Mouse (Mus musculus): ENCODE measurements around the gene Anapc16. TPM values are rescaled to one million over a fixed set of nuclear protein-coding genes. Genes with fewer than 3 reads are reported as not detected.

Gene Anapc16
- polyA plus RNA-seq, 1 experiment from 2014 or later, result 122 TPM

DNA sequence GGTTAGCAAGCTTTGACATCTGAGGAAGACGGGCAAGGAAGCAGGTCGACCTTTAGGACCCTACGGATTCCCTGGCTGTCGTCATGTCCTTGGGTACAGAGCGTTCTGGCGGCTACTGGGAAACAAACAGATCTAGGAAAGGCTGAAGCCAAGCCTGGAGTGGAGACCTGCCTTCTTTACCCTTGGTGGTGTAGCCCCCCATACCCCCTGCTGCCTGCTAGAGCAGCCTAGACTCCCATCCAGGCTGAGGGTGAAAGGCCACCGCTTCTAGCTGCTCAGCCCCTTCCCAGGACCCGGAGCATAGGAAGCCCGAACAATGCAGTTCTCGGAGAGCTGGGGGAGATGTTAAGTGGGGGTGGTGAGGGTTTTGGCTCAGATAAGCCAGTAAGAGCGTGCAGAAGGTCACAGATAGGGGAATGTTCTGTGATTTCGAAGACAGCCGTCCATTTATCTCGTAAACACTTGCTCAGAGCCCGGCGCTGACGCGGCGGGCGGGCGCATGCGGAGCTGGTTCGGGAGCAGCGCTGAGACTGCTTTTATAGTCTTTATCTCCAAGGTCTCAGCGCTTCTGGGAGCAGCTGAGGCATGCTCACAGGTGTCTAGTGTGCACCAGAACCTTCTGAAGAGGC lies 33.0 kb downstream of the Anapc16 start:
- Histone ChIP-seq H3K9me3 (replicated peaks) (no peaks in the 10 kb centered on the region), H3K9ac (peak overlapping the region; percentile 81), H3K4me3 (peak overlapping the region; percentile 51), H3K27ac (peak overlapping the region; percentile 79), H3K36me3 (ENCODE audit: poor library complexity, severe bottlenecking) (no peaks in the 10 kb centered on the region), H3K4me1 (peaks cover 37% of the 10 kb centered on the region), H3K27me3 (no peaks in the 10 kb centered on the region), H3K4me2 (peak overlapping the region; percentile 67)
- under 1% methylated on average over 25 of the region's 25 CpGs for WGBS
- ATAC-seq, result peak; percentile 71

DNA sequence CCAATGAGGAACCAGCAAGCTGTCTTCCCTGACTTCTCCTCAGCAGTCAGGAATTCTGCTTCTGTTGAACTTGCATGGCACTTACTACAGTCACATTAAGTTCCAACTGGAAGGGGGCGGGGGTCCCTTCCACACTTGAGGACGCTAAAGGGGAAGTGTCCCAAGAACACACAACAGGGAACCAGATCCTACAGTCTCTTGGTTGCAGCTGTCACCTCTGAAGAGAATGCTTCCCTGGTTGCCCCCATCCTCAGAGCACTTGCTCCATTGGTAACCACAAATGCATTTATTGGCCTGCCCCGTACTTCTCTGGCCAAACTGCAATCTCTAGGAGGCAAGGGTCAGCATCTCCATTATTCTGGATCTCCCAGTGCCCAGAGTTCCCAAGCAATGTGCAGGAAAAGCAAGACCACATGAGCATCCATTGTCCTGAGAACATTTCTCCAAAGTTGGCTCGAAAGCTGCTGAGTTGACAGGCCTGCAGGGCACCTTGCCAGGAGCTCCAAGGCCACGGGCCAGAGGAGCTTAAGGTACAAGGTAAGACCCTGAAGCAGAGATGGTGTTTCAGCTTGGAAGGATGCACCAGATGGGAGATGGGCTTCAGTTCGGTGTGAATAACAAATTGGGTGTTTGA lies 35.5 kb downstream of the Anapc16 start:
- no peaks in the 10 kb centered on the region for H3K27me3 ChIP-seq
- no peak overlapping the region for H3K27ac ChIP-seq
- no peaks in the 10 kb centered on the region for H3K9me3 ChIP-seq (replicated peaks)
- WGBS, result 83% methylated on average over 6 of the region's 6 CpGs
- no peak overlapping the region for H3K4me3 ChIP-seq
- no peak for ATAC-seq
- no peaks in the 10 kb centered on the region for H3K36me3 ChIP-seq (ENCODE audit: poor library complexity, severe bottlenecking)
- no peak overlapping the region for H3K4me2 ChIP-seq
- no peak overlapping the region for H3K9ac ChIP-seq
- H3K4me1 ChIP-seq, result peaks cover 41% of the 10 kb centered on the region

DNA sequence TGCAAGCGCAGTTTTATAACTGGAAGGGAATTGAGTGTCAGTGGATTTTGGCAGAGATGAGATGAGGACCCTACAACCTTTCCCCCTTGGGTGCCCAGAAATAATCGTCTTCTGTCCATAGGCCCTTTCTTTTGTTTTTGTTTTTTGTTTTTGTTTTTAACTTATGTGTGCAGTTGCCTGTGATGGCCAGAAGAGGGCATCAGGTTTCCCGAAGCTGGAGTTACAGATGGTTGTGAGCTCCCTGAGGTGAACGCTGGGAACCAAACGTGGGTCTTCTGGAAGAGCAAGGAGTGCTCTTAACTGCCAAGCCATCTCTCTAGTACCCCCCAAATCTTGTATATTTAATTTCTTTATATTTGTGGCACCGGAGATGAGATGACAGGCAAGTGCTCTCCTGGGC lies 36.2 kb downstream of the Anapc16 start:
- WGBS, result 91% methylated on average over 6 of the region's 6 CpGs
- Histone ChIP-seq H3K4me1 (peaks cover 41% of the 10 kb centered on the region), H3K4me2 (no peak overlapping the region), H3K9ac (no peak overlapping the region), H3K27me3 (no peaks in the 10 kb centered on the region), H3K27ac (no peak overlapping the region), H3K36me3 (ENCODE audit: poor library complexity, severe bottlenecking) (no peaks in the 10 kb centered on the region), H3K9me3 (replicated peaks) (no peaks in the 10 kb centered on the region), H3K4me3 (no peak overlapping the region)
- ATAC-seq, result no peak

DNA sequence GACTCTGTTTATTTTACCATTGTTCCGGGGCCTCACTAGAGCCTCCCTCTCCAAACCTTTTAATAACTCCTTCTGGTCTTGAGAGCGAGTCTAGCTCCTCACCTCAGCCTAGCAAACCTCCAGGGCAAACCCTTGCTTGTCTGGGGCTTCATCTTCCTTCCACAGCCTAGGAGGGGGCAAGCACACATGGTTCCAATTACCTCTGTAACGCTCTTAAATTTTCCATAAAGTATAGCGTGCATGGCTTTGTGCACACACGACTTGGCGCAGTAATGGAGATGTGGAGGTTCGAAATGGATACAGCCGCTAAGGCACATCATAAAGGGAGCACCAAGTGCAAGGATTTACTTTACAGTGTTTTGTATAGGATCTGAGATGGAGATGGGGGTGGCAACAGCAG lies 37.1 kb downstream of the Anapc16 start:
- ATAC-seq, result no peak
- Histone ChIP-seq H3K4me3 (no peak overlapping the region), H3K9ac (no peak overlapping the region), H3K27ac (peak overlapping the region; percentile 70; the same call in 1 of the 2 replicates), H3K36me3 (ENCODE audit: poor library complexity, severe bottlenecking) (no peaks in the 10 kb centered on the region), H3K27me3 (no peaks in the 10 kb centered on the region), H3K4me1 (peaks cover 39% of the 10 kb centered on the region), H3K4me2 (no peak overlapping the region), H3K9me3 (replicated peaks) (no peaks in the 10 kb centered on the region)
- 73% methylated on average over 8 of the region's 8 CpGs for WGBS

DNA sequence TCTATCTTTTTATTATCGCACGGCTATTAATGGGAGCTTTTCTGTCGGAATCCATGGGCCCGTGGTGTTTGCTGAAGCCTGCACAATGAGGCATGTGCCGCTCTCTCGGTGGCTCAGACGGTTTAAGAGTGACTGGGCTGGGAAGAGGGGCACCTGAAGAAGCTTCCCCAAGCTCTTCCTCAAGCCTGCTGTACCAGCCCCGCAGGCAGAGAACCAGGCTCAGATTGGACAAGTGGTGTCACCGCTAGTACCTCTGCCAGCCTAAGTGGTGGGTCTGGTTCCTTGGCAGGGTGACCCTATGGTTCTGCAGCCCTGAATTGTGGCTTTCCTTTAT lies 37.6 kb downstream of the Anapc16 start:
- no peaks in the 10 kb centered on the region for H3K36me3 ChIP-seq (ENCODE audit: poor library complexity, severe bottlenecking)
- H3K27me3 ChIP-seq, result no peaks in the 10 kb centered on the region
- H3K9me3 ChIP-seq (replicated peaks), result no peaks in the 10 kb centered on the region
- H3K4me3 ChIP-seq, result no peak overlapping the region
- peaks cover 35% of the 10 kb centered on the region for H3K4me1 ChIP-seq
- 23% methylated on average over 9 of the region's 9 CpGs for WGBS
- peak overlapping the region; percentile 45 for H3K9ac ChIP-seq
- H3K4me2 ChIP-seq, result peak overlapping the region; percentile 54
- H3K27ac ChIP-seq, result peak overlapping the region; percentile 70
- 0 out of 2 replicates have a peak, but pooled peaks have one; percentile 3 for ATAC-seq

DNA sequence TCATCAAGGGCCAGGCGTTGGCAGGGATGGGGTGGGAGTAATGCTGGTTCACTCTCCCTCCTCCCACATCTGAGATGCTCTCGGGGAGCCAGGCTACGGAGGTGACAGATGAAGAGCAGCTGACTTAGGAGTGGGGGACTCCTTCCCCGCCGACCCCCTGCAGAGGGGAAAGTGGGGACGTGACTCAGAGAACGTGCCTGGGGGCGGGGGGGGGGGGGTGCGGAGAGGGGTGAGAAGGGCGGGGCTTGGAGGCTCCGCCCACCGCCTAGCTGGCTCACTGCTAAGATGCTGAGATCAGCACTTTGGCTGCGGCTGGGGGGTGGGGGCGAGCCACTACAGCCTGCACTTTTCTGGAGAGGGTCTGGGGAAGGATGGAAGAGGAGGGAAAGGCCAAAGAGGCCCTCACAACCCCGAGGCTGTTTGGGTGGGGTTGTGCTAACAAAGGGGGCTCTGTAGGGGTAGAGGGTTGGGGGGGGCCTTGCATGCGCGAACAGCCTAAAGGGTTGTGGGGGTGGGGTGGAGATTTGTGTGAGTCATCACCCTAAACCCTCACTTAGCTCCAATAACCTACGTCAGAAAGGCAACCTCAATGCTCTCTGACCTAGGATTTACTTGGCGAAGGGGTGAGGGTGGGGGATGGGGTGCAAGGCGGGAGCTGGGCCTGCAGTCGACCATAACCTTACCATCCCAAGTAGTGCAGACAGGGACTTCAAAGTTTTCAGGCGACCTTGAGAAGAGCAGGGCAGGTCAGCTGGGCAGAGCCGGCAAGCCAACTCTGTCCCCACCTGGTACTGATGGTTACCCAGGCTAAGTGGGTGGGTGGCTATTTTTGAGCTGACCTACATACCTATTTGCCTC lies 38.2 kb downstream of the Anapc16 start:
- ATAC-seq, result peak; percentile 79

DNA sequence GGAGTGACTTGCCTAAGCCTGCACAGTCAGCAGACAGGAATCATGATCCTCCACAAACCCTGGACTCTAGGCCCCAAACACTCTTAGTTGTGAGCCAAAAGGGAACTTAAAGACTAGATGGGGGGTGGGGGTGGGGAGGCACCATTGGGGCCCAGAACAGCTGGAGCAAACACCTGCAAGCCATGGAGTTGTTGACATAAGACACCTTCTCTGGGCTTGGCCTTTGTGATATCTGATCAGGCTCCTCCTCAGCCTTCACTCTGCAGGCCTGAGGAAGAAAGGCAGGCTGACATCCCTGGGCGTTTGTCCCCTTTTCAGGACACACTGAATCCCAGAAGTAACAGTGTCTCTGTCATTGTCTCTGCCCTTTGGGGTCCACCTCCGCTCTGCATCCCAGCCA lies 39.3 kb downstream of the Anapc16 start:
- Histone ChIP-seq H3K9me3 (replicated peaks) (no peaks in the 10 kb centered on the region), H3K4me1 (peaks cover 38% of the 10 kb centered on the region), H3K36me3 (ENCODE audit: poor library complexity, severe bottlenecking) (no peaks in the 10 kb centered on the region), H3K4me2 (no peak overlapping the region), H3K4me3 (no peak overlapping the region), H3K27me3 (no peaks in the 10 kb centered on the region), H3K9ac (no peak overlapping the region), H3K27ac (peak overlapping the region; percentile 70)
- 41% methylated on average over 2 of the region's 2 CpGs for WGBS
- ATAC-seq, result no peak

More for the DNA sequence above, 38.2 kb downstream of the Anapc16 start:
- H3K9me3 ChIP-seq (replicated peaks), result no peaks in the 10 kb centered on the region
- peak overlapping the region; percentile 54 for H3K4me2 ChIP-seq
- peak overlapping the region; percentile 45 for H3K9ac ChIP-seq
- peak overlapping the region; percentile 70 for H3K27ac ChIP-seq
- peaks cover 30% of the 10 kb centered on the region for H3K4me1 ChIP-seq
- H3K4me3 ChIP-seq, result peak overlapping the region; percentile 18; the same call in 1 of the 2 replicates
- no peaks in the 10 kb centered on the region for H3K36me3 ChIP-seq (ENCODE audit: poor library complexity, severe bottlenecking)
- WGBS, result 5% methylated on average over 15 of the region's 23 CpGs
- H3K27me3 ChIP-seq, result no peaks in the 10 kb centered on the region

DNA sequence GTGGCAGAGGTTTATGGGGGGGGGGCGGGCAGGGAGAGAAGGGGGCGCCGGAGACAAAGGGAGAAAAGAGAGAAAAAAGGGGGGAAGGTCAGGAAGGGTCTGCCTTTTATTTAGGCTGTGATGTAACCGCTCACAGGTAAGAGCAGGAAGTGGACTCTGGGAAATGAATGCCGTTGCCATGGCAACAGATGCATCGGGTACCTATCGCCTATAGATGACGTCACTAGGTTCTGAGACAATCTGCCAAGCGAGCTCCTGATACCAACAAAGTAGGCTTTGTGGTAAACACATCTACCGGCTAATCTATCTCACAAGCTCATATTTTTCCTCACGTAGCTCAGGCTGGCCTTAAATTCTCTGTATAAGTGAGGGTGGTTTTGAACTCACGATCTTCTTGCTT lies 43.4 kb downstream of the Anapc16 start:
- Histone ChIP-seq H3K27ac (peak overlapping the region; percentile 96), H3K36me3 (ENCODE audit: poor library complexity, severe bottlenecking) (no peaks in the 10 kb centered on the region), H3K4me3 (no peak overlapping the region), H3K9ac (no peak overlapping the region), H3K9me3 (replicated peaks) (no peaks in the 10 kb centered on the region), H3K4me1 (peaks cover 43% of the 10 kb centered on the region), H3K27me3 (no peaks in the 10 kb centered on the region), H3K4me2 (no peak overlapping the region)
- 71% methylated on average over 11 of the region's 12 CpGs for WGBS
- ATAC-seq, result no peak

DNA sequence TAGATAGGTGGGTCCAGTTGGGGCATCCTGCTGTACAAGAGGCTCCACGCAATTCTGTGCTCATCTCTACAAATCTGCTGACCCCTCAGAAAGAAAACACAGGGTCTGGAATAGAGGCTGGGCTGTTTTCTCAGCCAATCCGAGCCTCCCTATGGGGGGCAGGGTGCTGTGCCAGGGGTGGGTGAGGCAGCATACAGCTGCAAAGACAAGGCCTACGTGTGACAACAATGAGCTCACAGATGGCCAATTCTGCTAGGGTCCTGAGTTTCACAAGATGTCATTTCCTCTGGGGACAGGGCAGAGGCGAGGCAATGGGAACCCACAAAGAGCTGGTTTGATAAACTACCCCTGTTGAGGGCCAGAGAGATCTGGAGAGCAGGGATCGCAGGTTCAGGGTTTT lies 44.5 kb downstream of the Anapc16 start:
- Histone ChIP-seq H3K27me3 (no peaks in the 10 kb centered on the region), H3K36me3 (ENCODE audit: poor library complexity, severe bottlenecking) (no peaks in the 10 kb centered on the region), H3K4me2 (peak overlapping the region; percentile 52), H3K9me3 (replicated peaks) (no peaks in the 10 kb centered on the region), H3K9ac (0 out of 2 replicates have a peak overlapping the region, but pooled peaks have one; percentile 56), H3K4me3 (no peak overlapping the region), H3K4me1 (peaks cover 33% of the 10 kb centered on the region), H3K27ac (peak overlapping the region; percentile 96)
- peak; percentile 65 for ATAC-seq
- 17% methylated on average over 5 of the region's 5 CpGs for WGBS

DNA sequence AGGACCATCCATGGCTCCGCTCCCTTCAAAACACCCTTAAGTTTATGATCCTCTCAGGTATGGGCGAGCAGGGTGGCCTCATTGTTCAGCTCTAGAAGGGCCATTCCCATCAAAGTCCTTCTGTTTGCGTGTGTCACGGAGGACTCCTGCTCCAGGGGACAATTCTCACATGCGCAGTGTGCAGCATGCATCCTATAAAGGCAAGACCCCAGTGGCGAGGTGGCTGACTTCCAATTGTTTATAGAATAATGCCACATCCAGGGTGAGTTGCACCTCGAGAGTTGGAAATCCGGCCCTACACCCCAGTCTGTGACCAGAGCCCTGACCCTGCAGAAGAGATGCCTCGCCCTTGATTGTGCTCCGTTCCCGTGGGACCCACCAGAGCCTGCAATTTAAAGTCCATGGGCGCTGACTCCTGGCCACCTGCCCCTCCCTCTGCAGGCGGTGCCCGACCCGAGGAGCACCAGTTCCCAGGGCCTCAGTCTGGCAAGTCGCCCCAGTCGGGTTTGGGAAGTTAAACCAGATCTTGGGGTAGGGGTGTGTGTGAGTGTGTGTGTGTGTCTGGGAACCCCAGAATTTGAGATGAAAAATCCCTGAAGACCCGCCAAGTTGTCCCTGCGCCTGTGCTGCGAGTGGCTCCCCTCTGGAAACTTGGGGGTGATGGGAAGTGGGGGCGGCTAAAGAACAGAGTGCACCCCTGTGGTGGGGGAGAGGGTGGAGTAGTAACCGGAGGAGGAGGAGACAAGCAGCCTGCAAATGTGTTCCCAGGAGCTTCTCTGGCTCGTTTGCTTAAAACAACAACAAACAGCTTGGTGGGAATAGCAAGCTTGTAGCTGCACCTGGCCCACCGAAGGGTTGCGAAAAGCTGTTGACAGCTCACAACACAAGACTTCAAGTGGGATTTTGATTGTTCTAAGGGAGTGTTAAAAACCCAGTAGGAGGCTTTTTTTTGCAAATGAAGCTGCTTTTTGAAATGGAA lies 45.5 kb downstream of the Anapc16 start:
- no peaks in the 10 kb centered on the region for H3K27me3 ChIP-seq
- peak; percentile 66 for ATAC-seq
- H3K27ac ChIP-seq, result peak overlapping the region; percentile 96
- 10% methylated on average over 25 of the region's 25 CpGs for WGBS
- H3K9me3 ChIP-seq (replicated peaks), result no peaks in the 10 kb centered on the region
- H3K36me3 ChIP-seq (ENCODE audit: poor library complexity, severe bottlenecking), result no peaks in the 10 kb centered on the region
- H3K9ac ChIP-seq, result peak overlapping the region; percentile 56
- peak overlapping the region; percentile 17; the same call in 1 of the 2 replicates for H3K4me3 ChIP-seq
- H3K4me1 ChIP-seq, result peaks cover 41% of the 10 kb centered on the region
- peak overlapping the region; percentile 52 for H3K4me2 ChIP-seq

DNA sequence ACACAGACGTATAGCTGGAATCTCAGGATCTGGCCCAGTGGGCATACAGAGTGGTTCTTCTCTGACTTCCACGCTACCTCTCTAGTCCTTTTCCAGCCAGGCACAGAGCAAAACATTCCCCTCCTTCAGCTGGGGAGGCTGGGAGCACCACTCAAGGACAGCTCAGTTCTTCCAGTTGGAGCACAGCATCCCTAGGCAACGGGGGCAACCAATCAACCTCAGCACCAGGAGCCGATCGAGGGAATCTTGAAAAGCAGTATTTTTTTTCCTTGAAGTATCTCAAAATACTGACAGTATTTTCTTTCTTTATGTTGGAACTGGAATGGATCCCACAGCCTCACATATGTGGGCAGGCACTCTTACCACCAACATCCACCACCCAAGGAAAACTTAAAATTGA lies 46.3 kb downstream of the Anapc16 start:
- no peak for ATAC-seq
- WGBS, result 59% methylated on average over 5 of the region's 5 CpGs
- Histone ChIP-seq H3K4me1 (peaks cover 43% of the 10 kb centered on the region), H3K4me3 (no peak overlapping the region), H3K9me3 (replicated peaks) (no peaks in the 10 kb centered on the region), H3K27ac (peak overlapping the region; percentile 96), H3K36me3 (ENCODE audit: poor library complexity, severe bottlenecking) (no peaks in the 10 kb centered on the region), H3K4me2 (peak overlapping the region; percentile 52; the same call in 1 of the 2 replicates), H3K9ac (no peak overlapping the region), H3K27me3 (no peaks in the 10 kb centered on the region)

All from forebrain, embryonic 13.5 days (tissue).